Mouse (Mus musculus): ENCODE data around the gene Olfr969. TPM values are rescaled to one million over a fixed set of nuclear protein-coding genes. Genes with fewer than 3 reads are reported as not detected.
"Not testable (repeated sequence)": the region's sequence is repeated elsewhere in the genome, so short reads cannot be mapped to it uniquely, and the experiment has no call there.

Gene Olfr969
- polyA plus RNA-seq (2012; rRNA removed), result not detected in 2 replicates

- TF ChIP-seq CTCF (IDR thresholded peaks at IDR 0.05; ENCODE audit: extremely low read depth, insufficient read depth, insufficient read length, insufficient replicate concordance), result no peak
- no peak for TF ChIP-seq POLR2A (IDR thresholded peaks at IDR 0.05; ENCODE audit: low read depth, low read length)
- H3K4me3 ChIP-seq (ENCODE audit: extremely low read depth, insufficient read depth, insufficient read length), result no peak within 1 kb of the TSS
- H3K27me3 ChIP-seq (ENCODE audit: control insufficient read depth, insufficient read depth, low read length), result no peaks in the 10 kb centered on the region
- H3K4me1 ChIP-seq (ENCODE audit: control insufficient read depth, insufficient read depth, insufficient read length), result no peaks in the 10 kb centered on the region
- H3K27ac ChIP-seq (ENCODE audit: insufficient read depth, low read length), result no peak within 1 kb of the TSS
- WGBS, result 86% methylated on average over 2 of the region's 2 CpGs
- no peaks in the 10 kb centered on the region for H3K36me3 ChIP-seq (ENCODE audit: control insufficient read depth, insufficient read depth, low read length)
- DNase-seq (ENCODE audit: low read depth in 1 of 2, low spot score in 2 of 2), result no peak
Measured at GRCm38 (mm10) chr9:39790558-39790957, at the start of gene Olfr969. Gene Olfr969 (plus strand): TSS chr9:39790945.

GRCm38 (mm10) chr9:39745949-39746348 is 44.8 kb upstream of the Olfr969 start, which contains the start of gene Olfr967:
Gene Olfr967 (plus strand): TSS chr9:39746249.
- Histone ChIP-seq H3K27ac (ENCODE audit: insufficient read depth, low read length) (no peak within 1 kb of the TSS), H3K27me3 (ENCODE audit: control insufficient read depth, insufficient read depth, low read length) (no peaks in the 10 kb centered on the region), H3K36me3 (ENCODE audit: control insufficient read depth, insufficient read depth, low read length) (no peaks in the 10 kb centered on the region), H3K4me1 (ENCODE audit: control insufficient read depth, insufficient read depth, insufficient read length) (no peaks in the 10 kb centered on the region), H3K4me3 (ENCODE audit: extremely low read depth, insufficient read depth, insufficient read length) (no peak within 1 kb of the TSS)
- DNase-seq (ENCODE audit: low read depth in 1 of 2, low spot score in 2 of 2), result no peak
- TF ChIP-seq POLR2A (IDR thresholded peaks at IDR 0.05; ENCODE audit: low read depth, low read length) (no peak), CTCF (IDR thresholded peaks at IDR 0.05; ENCODE audit: extremely low read depth, insufficient read depth, insufficient read length, insufficient replicate concordance) (no peak)

GRCm38 (mm10) chr9:39746428-39746827 is 44.3 kb upstream of the Olfr969 start:
- no peak overlapping the region for H3K27ac ChIP-seq (ENCODE audit: insufficient read depth, low read length)
- no peak for TF ChIP-seq POLR2A (IDR thresholded peaks at IDR 0.05; ENCODE audit: low read depth, low read length)
- TF ChIP-seq CTCF (IDR thresholded peaks at IDR 0.05; ENCODE audit: extremely low read depth, insufficient read depth, insufficient read length, insufficient replicate concordance), result no peak
- no peaks in the 10 kb centered on the region for H3K4me1 ChIP-seq (ENCODE audit: control insufficient read depth, insufficient read depth, insufficient read length)
- H3K27me3 ChIP-seq (ENCODE audit: control insufficient read depth, insufficient read depth, low read length), result no peaks in the 10 kb centered on the region
- 81% methylated on average over 1 of the region's 1 CpGs for WGBS
- DNase-seq (ENCODE audit: low read depth in 1 of 2, low spot score in 2 of 2), result no peak
- H3K36me3 ChIP-seq (ENCODE audit: control insufficient read depth, insufficient read depth, low read length), result no peaks in the 10 kb centered on the region
- H3K4me3 ChIP-seq (ENCODE audit: extremely low read depth, insufficient read depth, insufficient read length), result no peak overlapping the region

- Histone ChIP-seq H3K36me3 (ENCODE audit: control insufficient read depth, insufficient read depth, low read length) (no peaks in the 10 kb centered on the region), H3K27me3 (ENCODE audit: control insufficient read depth, insufficient read depth, low read length) (no peaks in the 10 kb centered on the region), H3K27ac (ENCODE audit: insufficient read depth, low read length) (no peak within 1 kb of the TSS), H3K4me3 (ENCODE audit: extremely low read depth, insufficient read depth, insufficient read length) (no peak within 1 kb of the TSS), H3K4me1 (ENCODE audit: control insufficient read depth, insufficient read depth, insufficient read length) (no peaks in the 10 kb centered on the region)
- 78% methylated on average over 1 of the region's 1 CpGs for WGBS
- no peak for TF ChIP-seq POLR2A (IDR thresholded peaks at IDR 0.05; ENCODE audit: low read depth, low read length)
- no peak for TF ChIP-seq CTCF (IDR thresholded peaks at IDR 0.05; ENCODE audit: extremely low read depth, insufficient read depth, insufficient read length, insufficient replicate concordance)
- DNase-seq (ENCODE audit: low read depth in 1 of 2, low spot score in 2 of 2), result no peak
Measured at GRCm38 (mm10) chr9:39783153-39783552, 7.6 kb upstream of the Olfr969 start, which contains the start of gene Olfr968. Gene Olfr968 (minus strand): TSS chr9:39783253.

GRCm38 (mm10) chr9:39808560-39808959 is 17.8 kb downstream of the Olfr969 start, which contains the start of gene Olfr970:
Gene Olfr970 (plus strand): TSS chr9:39808860.
- Histone ChIP-seq H3K4me1 (ENCODE audit: control insufficient read depth, insufficient read depth, insufficient read length) (no peaks in the 10 kb centered on the region), H3K27ac (ENCODE audit: insufficient read depth, low read length) (no peak within 1 kb of the TSS), H3K36me3 (ENCODE audit: control insufficient read depth, insufficient read depth, low read length) (no peaks in the 10 kb centered on the region), H3K27me3 (ENCODE audit: control insufficient read depth, insufficient read depth, low read length) (no peaks in the 10 kb centered on the region), H3K4me3 (ENCODE audit: extremely low read depth, insufficient read depth, insufficient read length) (no peak within 1 kb of the TSS)
- 76% methylated on average over 4 of the region's 4 CpGs for WGBS
- DNase-seq (ENCODE audit: low read depth in 1 of 2, low spot score in 2 of 2), result no peak
- TF ChIP-seq CTCF (IDR thresholded peaks at IDR 0.05; ENCODE audit: extremely low read depth, insufficient read depth, insufficient read length, insufficient replicate concordance), result no peak
- TF ChIP-seq POLR2A (IDR thresholded peaks at IDR 0.05; ENCODE audit: low read depth, low read length), result no peak

GRCm38 (mm10) chr9:39836576-39836975 is 45.8 kb downstream of the Olfr969 start, which contains the start of gene Olfr971:
Gene Olfr971 (plus strand): TSS chr9:39836876.
- WGBS, result 76% methylated on average over 2 of the region's 2 CpGs
- DNase-seq (ENCODE audit: low read depth in 1 of 2, low spot score in 2 of 2), result not testable (repeated sequence)

More at GRCm38 (mm10) chr9:39836576-39836975, 45.8 kb downstream of the Olfr969 start, which contains the start of gene Olfr971:
- not testable (repeated sequence) for H3K27me3 ChIP-seq (ENCODE audit: control insufficient read depth, insufficient read depth, low read length); H3K27ac ChIP-seq (ENCODE audit: insufficient read depth, low read length); H3K4me1 ChIP-seq (ENCODE audit: control insufficient read depth, insufficient read depth, insufficient read length); H3K4me3 ChIP-seq (ENCODE audit: extremely low read depth, insufficient read depth, insufficient read length); H3K36me3 ChIP-seq (ENCODE audit: control insufficient read depth, insufficient read depth, low read length)

Other genes with a start within 250 kb of the Olfr969 start
- not detected in 2 replicates for gene Olfr958, start 236.9 kb upstream of the Olfr969 start, polyA plus RNA-seq (2012; rRNA removed)
- gene Olfr959, start 215.4 kb upstream of the Olfr969 start, polyA plus RNA-seq (2012; rRNA removed), result not detected in 2 replicates
- not detected in 2 replicates for gene AW551984, start 186.5 kb upstream of the Olfr969 start, polyA plus RNA-seq (2012; rRNA removed)
- not detected in 2 replicates for gene Olfr148, start 180.3 kb upstream of the Olfr969 start, polyA plus RNA-seq (2012; rRNA removed)
- not detected in 2 replicates for gene Olfr960, start 169.6 kb upstream of the Olfr969 start, polyA plus RNA-seq (2012; rRNA removed)
- not detected in 2 replicates for gene Olfr961, start 145.9 kb upstream of the Olfr969 start, polyA plus RNA-seq (2012; rRNA removed)
- not detected in 2 replicates for gene Olfr963, start 123.7 kb upstream of the Olfr969 start, polyA plus RNA-seq (2012; rRNA removed)
- not detected in 2 replicates for gene Olfr149, start 83.8 kb upstream of the Olfr969 start, polyA plus RNA-seq (2012; rRNA removed)
- gene Olfr965, start 79.6 kb upstream of the Olfr969 start, polyA plus RNA-seq (2012; rRNA removed), result not detected in 2 replicates
- not detected in 2 replicates for gene Olfr150, start 60.0 kb upstream of the Olfr969 start, polyA plus RNA-seq (2012; rRNA removed)
- not detected in 2 replicates for gene Olfr967, start 44.7 kb upstream of the Olfr969 start, polyA plus RNA-seq (2012; rRNA removed)
- gene Olfr968, start 7.7 kb upstream of the Olfr969 start, polyA plus RNA-seq (2012; rRNA removed), result not detected in 2 replicates
- not detected in 2 replicates for gene Olfr970, start 17.9 kb downstream of the Olfr969 start, polyA plus RNA-seq (2012; rRNA removed)
- not detected in 2 replicates for gene Olfr971, start 45.9 kb downstream of the Olfr969 start, polyA plus RNA-seq (2012; rRNA removed)
- gene Olfr972, start 75.5 kb downstream of the Olfr969 start, polyA plus RNA-seq (2012; rRNA removed), result not detected in 2 replicates
- not detected in 2 replicates for gene Olfr229, start 116.4 kb downstream of the Olfr969 start, polyA plus RNA-seq (2012; rRNA removed)
- not detected in 2 replicates for gene Olfr974, start 146.6 kb downstream of the Olfr969 start, polyA plus RNA-seq (2012; rRNA removed)
- not detected in 2 replicates for gene Olfr975, start 161.1 kb downstream of the Olfr969 start, polyA plus RNA-seq (2012; rRNA removed)
- gene Olfr976, start 170.2 kb downstream of the Olfr969 start, polyA plus RNA-seq (2012; rRNA removed), result not detected in 2 replicates
- gene Olfr978, start 201.2 kb downstream of the Olfr969 start, polyA plus RNA-seq (2012; rRNA removed), result not detected in 2 replicates
- not detected in 2 replicates for gene Olfr979, start 212.5 kb downstream of the Olfr969 start, polyA plus RNA-seq (2012; rRNA removed)
- gene Olfr980, start 218.6 kb downstream of the Olfr969 start, polyA plus RNA-seq (2012; rRNA removed), result not detected in 2 replicates
- gene Olfr981, start 230.5 kb downstream of the Olfr969 start, polyA plus RNA-seq (2012; rRNA removed), result not detected in 2 replicates